27 mouse cellular contexts compared by ENCODE assay signal in genomic region chr15:61355344-61355743, GRCm38 (mm10).
DNase-seq lines count a peak whose midpoint lies in the region; ATAC-seq and TF ChIP-seq lines count a peak whose summit lies in the region.
"Had no signal": no experiment of that assay in that cellular context is flagged by ENCODE, and none has a peak within 500 bp of the region (broad histone marks: within the 10 kb centered on the region; RNA-seq: fewer than 3 reads in every experiment).

No protein-coding gene starts in this region.

- peaks cover 4% of the 10 kb centered on the region; the same call in 1 of the 2 replicates for H3K4me1 ChIP-seq in embryonic fibroblast, embryonic 13.5 days (ENCODE audit: control insufficient read depth, insufficient read depth, low read length)
- peaks cover 6% of the 10 kb centered on the region; the same call in 1 of the 2 replicates for H3K4me1 ChIP-seq in limb, embryonic 15.5 days
- no peaks in the 10 kb centered on the region for H3K4me1 ChIP-seq in kidney, adult 2 months (ENCODE audit: control insufficient read depth, insufficient read depth, low read length)
- H3K4me1 ChIP-seq: intestine, embryonic 15.5 days; megakaryocyte, embryonic 14.5 days; midbrain, embryonic 13.5 days; neural tube, embryonic 12.5 days had no signal

- no peak overlapping the region for H3K4me2 ChIP-seq in limb, embryonic 15.5 days
- H3K4me2 ChIP-seq: embryonic facial prominence, embryonic 13.5 days; heart, embryonic 11.5 days; intestine, embryonic 15.5 days; limb, embryonic 12.5 days; lung, embryonic 14.5 days; midbrain, embryonic 13.5 days; neural tube, embryonic 12.5 days had no signal

- no peaks in the 10 kb centered on the region for H3K9me3 ChIP-seq in limb, embryonic 15.5 days
- H3K9me3 ChIP-seq: embryonic facial prominence, embryonic 13.5 days; intestine, embryonic 15.5 days; limb, embryonic 12.5 days; megakaryocyte, embryonic 14.5 days; midbrain, embryonic 13.5 days; neural tube, embryonic 12.5 days had no signal

- H3K9ac ChIP-seq in limb, embryonic 15.5 days: no peak overlapping the region
- H3K9ac ChIP-seq: embryonic facial prominence, embryonic 13.5 days; forebrain, postnatal 0 days; intestine, embryonic 15.5 days; limb, embryonic 12.5 days; liver, embryonic 14.5 days; lung, embryonic 14.5 days; midbrain, embryonic 13.5 days; neural tube, embryonic 12.5 days had no signal

- TF ChIP-seq CTCF in embryonic fibroblast, embryonic 13.5 days (IDR thresholded peaks at IDR 0.05; ENCODE audit: borderline replicate concordance, insufficient read depth, low read length): no peak
- no peak for TF ChIP-seq CTCF in kidney, adult 2 months (conservative IDR thresholded peaks at IDR 0.05; ENCODE audit: insufficient read depth, insufficient read length, low read depth, low read length)

- no peak overlapping the region for H3K4me3 ChIP-seq in embryonic fibroblast, embryonic 13.5 days (ENCODE audit: insufficient read depth, low read length)
- H3K4me3 ChIP-seq in limb, embryonic 15.5 days: no peak overlapping the region
- H3K4me3 ChIP-seq in kidney, adult 2 months (ENCODE audit: insufficient read depth, low read depth, low read length): no peak overlapping the region
- H3K4me3 ChIP-seq: embryonic facial prominence, embryonic 13.5 days; intestine, embryonic 15.5 days; limb, embryonic 12.5 days; megakaryocyte, embryonic 14.5 days; midbrain, embryonic 13.5 days; neural tube, embryonic 12.5 days had no signal

- peak; percentile 87 for DNase-seq in 3T3-L1 (ENCODE audit: low read depth, low spot score)
- peak; percentile 81 for DNase-seq in NIH3T3 (ENCODE audit: low read depth)
- no peak for DNase-seq in kidney, adult 2 months
- no peak for DNase-seq in spleen, adult 18-20 months
- DNase-seq: cerebellum, adult 18-20 months; cerebellum, postnatal 14 days; forebrain, postnatal 0 days; gastrocnemius, postnatal 25 days; kidney, adult 9 months; kidney, postnatal 25 days; layer of hippocampus, postnatal 36 days; lung, embryonic 14.5 days; retina, postnatal 1 day; right cerebral cortex, postnatal 4 days; thymus, adult 2 months had no signal

- ATAC-seq in limb, embryonic 15.5 days (ENCODE audit: insufficient number of reproducible peaks, low FRiP score, low TSS enrichment, low read depth): 0 out of 2 replicates have a peak, but pooled peaks have one; percentile 65
- ATAC-seq in cerebellum, adult (ENCODE audit: insufficient number of reproducible peaks, low FRiP score, low TSS enrichment): no peak
- ATAC-seq: forebrain, postnatal 0 days; hindbrain, embryonic 16.5 days; intestine, embryonic 15.5 days; midbrain, embryonic 13.5 days had no signal

- no peaks in the 10 kb centered on the region for H3K36me3 ChIP-seq in limb, embryonic 15.5 days
- no peaks in the 10 kb centered on the region for H3K36me3 ChIP-seq in kidney, adult 2 months (ENCODE audit: control insufficient read depth, insufficient read depth, low read length)
- H3K36me3 ChIP-seq: embryonic facial prominence, embryonic 13.5 days; intestine, embryonic 15.5 days; limb, embryonic 12.5 days; midbrain, embryonic 13.5 days; neural tube, embryonic 12.5 days had no signal

- peak overlapping the region; percentile 62; the same call in 1 of the 2 replicates for H3K27ac ChIP-seq in embryonic fibroblast, embryonic 13.5 days (ENCODE audit: insufficient read depth, low read length)
- no peak overlapping the region for H3K27ac ChIP-seq in limb, embryonic 15.5 days
- H3K27ac ChIP-seq in kidney, adult 2 months (ENCODE audit: insufficient read depth, low read depth, low read length): no peak overlapping the region
- H3K27ac ChIP-seq: embryonic facial prominence, embryonic 13.5 days; intestine, embryonic 15.5 days; limb, embryonic 12.5 days; liver, embryonic 14.5 days; midbrain, embryonic 13.5 days; neural tube, embryonic 12.5 days had no signal

- TF ChIP-seq POLR2A in embryonic fibroblast, embryonic 13.5 days (IDR thresholded peaks at IDR 0.05; ENCODE audit: low read depth, low read length): no peak
- no peak for TF ChIP-seq POLR2A in kidney, adult 2 months (IDR thresholded peaks at IDR 0.05; ENCODE audit: low read depth, low read length)

- H3K27me3 ChIP-seq in limb, embryonic 15.5 days: no peaks in the 10 kb centered on the region
- H3K27me3 ChIP-seq in kidney, adult 2 months (replicated peaks; ENCODE audit: control insufficient read depth, insufficient read depth, low read length): no peaks in the 10 kb centered on the region; the same call in 1 of the 2 replicates
- H3K27me3 ChIP-seq: embryonic facial prominence, embryonic 13.5 days; intestine, embryonic 15.5 days; limb, embryonic 12.5 days; megakaryocyte, embryonic 14.5 days; midbrain, embryonic 13.5 days; neural tube, embryonic 12.5 days had no signal

Comparison
In these comparisons a context has a peak if more than half of its experiments do, and no peak if none do; other contexts are left out.
1. DNase-seq: peak in 3T3-L1 (single experiment) and NIH3T3 (single experiment); none in kidney, adult 2 months (single experiment) and spleen, adult 18-20 months (0 of 2).